Mouse (Mus musculus) WW6 (cell line): ENCODE results near the gene Zfp239.
"Not testable (repeated sequence)": the region's sequence is repeated elsewhere in the genome, so short reads cannot be mapped to it uniquely, and the experiment has no call there.

Experiments
- DNase-seq: peaks from one replicate; pipeline ENCODE4 v3.0.0-alpha.2; 2013; ENCODE audit warnings: low read depth, low spot score

The Zfp239 gene

DNA sequence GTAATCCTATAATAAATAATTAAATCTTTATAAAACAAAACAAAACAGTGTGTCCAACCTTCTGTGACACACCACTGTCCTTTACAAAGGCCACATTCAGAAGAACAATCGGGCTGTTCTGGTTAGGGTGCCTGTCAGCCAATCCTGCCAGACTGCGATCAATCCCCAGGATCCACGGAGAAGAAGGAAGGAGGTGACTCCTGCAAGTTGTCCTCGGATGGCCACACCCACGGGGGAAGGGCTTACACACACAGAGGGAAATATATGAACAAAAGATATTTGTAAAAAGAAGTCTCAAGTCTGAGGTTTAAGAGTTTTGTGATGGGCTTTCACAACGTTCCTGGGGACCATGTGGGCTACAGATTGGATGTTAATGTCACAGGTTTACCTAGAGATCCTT, at the start of gene Zfp239:
Zfp239 (plus strand) TSS at position 253 of the 400 bp plus-strand sequence.
- DNase-seq, result no peak

DNA sequence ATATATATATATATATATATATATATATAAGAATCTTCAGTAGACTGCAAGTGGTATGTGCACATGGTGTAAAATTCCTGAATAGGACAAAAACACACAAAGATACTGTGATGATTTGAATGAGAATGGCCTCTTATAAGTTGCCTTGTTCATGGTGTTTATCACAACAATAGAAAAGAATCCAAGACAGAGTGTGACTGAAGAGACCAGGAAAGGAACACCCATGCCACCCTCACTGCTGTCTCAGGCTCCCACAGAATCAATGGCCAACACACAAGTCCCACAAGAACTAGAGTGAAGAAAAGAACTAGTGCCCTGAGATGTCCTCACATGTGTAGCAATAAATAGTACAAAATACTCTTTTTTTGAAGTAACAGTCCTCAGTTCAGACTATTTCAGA, 47.2 kb upstream of the Zfp239 start:
- no peak for DNase-seq

DNA sequence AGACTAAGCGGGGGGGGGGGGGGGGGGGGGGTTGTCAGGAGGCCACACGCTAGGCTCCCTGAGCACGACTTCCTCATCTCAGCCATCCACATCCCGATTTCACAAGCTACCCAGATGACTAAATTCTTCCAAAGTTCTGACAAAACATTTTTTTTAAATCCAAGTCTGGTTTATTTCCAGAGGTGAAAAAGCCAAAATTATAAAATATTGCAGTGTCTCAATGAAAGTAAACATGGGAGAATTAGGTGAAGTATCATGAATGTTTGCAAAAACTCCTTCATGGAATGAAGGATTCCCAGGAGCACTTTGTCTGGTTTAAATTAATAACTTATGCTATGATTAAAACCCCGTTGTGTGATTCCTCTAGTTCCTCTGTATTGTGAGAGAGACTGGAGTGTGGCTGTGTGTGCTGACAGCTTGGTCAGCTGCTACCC, 44.8 kb upstream of the Zfp239 start:
- DNase-seq, result no peak

DNA sequence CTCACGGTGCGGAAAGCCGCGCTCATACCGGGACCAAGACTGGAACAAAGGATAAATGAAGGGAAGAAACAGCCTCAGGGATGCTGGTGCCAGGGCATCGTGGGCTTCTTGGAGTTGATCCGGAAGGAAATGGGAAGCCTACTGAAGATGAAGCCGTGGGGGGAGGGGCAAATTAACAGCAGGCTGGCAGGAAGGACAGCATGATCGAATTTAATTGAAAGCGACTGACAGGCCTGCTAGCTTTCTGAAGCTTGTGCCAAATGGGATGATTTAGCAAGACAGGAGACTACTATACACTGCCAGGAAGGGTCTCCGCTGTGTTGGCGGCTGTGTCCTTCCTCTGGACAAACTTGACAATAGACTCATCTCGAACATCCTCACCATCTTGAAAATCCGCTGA, 41.6 kb upstream of the Zfp239 start:
- no peak for DNase-seq

DNA sequence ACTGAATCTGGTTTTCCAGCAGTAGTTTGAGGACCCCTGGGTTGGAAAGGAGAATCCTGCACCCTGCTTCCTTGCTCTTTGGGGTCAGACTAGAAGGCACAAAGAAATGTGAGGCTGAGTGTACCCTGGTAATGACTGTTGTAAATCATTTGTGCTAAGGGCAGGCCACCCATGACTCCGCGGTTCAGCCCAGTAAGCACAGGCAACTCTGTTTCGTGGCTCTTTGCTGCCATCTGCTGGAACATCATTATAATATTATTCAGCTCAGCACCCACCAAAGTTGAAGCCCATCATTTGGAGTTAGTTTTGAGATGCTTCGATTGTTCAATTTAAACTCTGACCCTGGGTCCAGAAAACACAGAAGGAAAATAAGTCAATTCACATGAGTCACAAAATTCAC, 36.5 kb upstream of the Zfp239 start:
- peak; percentile 42 for DNase-seq

DNA sequence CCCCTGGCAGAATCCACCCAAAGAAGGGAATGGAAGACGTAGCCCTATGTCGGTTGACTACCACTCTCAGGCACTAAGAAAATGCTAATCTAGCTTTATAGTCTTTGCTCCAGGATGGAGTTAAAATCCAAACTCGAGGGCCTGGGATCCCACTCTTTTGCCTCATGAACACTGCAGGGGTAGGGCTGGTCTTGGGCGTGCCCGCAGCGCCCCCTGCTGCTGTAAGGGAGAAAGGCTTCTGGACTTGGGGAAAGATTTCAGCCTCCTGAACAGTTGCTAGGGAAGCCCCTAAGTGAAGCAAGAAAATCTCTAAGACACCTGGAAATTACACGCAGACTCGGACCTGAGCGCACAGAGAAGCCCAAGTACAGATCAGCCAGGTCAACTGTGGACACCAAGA, 33.6 kb upstream of the Zfp239 start:
- peak; percentile 71 for DNase-seq

DNA sequence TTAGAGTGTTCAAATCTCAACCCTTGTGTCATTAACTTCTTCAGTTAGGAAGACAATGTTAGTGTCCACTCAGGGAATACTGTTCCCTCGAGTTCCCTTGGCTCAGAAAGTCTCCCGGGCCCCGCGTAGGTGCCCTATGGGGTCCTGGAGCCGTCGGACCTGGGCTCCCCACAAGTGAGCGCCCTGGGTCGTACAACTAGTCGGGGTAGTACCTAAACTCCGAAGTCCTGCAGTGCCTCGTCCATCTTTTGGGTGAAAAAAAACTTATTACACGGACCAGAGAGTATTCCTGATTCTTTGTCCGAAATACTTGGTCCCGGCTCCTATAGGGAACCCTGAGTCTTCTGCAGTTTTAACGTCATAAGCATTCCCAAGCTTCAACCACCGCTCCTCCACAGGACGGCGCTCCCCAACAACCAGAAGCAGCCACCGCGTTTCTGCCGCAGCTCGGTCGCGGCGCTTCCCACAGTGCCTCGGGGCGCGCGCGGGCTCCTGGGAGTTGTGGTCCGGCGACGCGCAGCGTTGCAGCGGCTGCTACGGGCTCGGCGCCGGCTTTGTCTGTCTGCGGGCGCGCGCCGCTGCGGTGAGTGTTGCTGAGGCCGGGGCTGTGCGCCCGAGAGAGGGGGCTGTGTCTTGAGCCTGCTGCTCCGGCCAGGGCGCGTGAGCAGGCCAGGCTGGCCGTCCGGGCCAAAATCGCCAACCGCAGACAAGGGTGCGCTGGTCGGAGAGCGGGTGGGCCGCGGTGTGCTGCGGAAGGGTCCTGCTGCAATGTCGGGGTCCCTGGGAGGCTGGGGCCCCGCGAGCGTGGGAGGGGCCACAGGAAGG, 21.0 kb upstream of the Zfp239 start, which contains the start of gene Zfp637:
Zfp637 (plus strand) TSS at position 495 of the 825 bp plus-strand sequence.
- DNase-seq, result peak; percentile 93

DNA sequence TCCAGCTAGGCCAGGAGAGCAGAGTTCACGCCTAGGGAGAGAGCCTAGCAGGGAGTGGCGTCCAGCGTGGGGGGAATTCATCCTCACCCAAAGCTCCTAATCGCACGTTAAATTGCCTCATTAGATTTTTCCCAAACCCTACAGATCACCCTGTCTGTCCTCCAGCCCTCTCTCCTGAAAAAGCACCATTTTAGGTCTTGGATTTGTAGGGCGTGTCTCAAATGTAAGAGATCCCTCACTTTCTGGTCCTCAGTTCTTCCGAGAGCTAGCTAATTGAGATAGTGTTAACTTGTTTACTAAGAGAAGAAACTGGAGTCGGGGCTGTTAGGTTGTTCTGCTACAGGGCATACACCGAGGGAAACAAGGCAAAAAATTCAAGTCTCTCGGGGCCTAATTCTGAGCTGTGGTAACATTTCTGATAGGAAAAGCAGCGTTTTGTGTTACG, 20.4 kb upstream of the Zfp239 start:
- no peak for DNase-seq

DNA sequence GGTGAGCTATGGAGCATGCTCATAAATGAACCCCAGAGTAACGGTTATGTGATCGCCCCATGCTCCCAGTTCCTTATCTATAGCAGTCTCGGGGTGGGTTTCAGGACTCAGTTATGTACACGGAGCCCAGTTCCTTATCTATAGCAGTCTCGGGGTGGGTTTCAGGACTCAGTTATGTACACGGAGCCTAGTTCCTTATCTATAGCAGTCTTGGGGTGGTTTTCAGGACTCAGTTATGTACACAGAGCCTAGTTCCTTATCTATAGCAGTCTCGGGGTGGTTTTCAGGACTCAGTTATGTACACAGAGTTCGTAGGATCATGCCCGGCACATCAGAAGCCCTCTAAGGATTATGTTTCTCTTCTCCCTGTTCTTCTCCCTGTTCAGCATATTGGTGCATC, 17.3 kb upstream of the Zfp239 start:
- no peak for DNase-seq

DNA sequence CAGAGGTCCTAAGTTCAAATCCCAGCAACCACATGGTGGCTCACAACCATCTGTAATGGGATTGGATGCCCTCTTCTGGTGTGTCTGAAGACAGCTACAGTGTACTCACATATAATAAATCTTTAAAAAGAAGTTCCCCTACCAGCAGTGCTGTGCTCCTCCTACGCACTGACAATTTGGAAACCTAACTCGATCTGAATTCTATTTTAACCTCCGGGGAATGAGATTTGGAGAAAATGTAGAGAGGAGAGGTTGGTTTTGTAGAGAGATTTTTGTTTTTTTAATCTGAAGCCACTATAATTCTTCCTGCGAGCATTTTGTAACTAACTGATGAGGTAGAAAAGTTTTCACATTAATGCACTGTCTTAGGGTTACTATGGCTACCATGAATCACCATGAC, 15.2 kb upstream of the Zfp239 start:
- DNase-seq, result not testable (repeated sequence)

DNA sequence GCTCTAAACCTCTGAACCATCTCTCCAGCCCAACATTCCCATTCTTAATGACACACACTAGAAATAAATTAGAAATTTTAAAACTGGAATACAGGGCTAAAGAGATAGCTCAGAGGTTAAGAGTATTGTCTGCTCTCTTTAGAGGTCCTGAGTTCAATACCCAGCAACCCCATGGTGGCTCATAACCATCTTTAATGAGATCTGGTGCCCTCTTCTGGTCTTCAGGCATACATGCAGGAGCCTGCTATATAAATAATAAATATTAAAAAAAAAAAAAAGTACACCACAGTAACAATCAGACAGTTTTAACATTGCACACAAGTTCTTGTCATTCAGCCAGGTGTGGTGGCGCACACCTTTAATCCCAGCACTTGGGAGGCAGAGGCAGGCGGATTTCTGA, 14.1 kb upstream of the Zfp239 start:
- DNase-seq, result no peak

DNA sequence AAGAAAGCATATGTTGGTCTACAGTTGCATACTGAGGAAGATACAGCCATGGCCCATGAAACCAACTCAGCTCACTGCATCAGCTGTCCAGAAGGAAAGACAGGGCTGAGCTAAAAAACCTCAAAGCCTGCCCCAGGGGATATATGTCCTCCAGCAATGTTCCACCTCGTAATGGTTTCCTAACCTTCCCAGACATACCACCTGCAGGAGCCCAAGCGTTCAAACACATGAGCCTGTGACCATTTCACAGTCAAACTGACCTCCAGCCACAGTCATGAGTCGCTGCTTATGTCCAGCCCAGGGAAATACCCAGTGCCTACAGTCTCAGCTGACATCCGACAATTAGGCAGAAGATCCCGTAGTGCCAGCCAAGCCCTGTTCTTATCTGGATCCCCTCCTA, 13.3 kb upstream of the Zfp239 start:
- no peak for DNase-seq

DNA sequence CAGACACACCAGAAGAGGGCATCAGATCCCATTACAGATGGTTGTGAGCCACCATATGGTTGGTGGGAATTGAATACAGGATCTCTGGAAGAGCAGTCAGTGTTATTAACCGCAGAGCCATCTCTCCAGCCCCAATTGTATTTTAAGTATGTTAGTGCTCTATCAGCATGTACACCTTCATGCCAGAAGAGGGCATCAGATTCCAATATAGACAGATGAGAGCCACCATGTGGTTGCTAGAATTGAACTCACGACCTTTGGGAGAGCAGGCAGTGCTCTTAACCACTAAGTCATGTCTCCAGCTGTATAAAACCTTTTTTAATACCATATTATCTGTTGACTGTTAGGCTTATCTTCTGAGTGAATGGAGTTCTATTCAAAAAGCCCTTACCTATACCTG, 10.2 kb upstream of the Zfp239 start:
- no peak for DNase-seq

DNA sequence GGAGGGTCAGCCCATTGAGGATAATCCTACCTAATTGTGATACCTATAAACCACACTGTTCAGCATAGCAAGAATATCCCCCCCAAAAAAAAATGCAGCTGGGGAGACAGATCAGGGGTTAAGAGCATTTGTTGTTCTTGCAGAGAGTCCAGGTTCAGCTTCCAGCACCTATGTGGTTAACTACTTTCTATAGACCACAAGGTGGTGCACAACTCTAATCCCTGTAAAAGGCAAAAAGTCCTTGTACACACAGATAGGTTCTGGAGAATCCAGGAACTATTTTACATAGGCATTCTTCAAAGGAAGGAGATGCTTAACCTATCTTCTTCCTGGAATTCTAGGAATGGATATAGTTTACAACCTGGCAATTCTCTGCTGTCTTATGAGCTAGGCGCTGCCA, 3.9 kb upstream of the Zfp239 start:
- DNase-seq, result no peak

DNA sequence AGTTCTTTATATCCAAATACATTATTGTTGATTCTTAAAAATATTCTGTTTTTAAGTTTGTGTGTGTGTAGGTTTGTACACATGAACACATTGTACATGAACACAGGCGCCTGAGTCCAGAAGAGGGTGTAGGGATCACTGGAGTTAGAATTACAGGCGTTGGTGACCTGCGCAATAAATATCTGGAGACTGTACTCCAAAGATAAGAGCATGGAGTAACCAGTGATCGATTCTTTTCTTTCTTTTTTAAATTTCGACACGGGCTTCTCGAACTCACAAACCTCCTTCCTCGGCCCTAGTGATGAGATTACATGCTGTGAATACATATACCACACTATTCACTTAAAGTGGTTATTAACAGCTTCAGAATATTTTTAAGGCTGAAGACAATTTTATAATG, 565 bp downstream of the Zfp239 start:
- DNase-seq, result no peak

DNA sequence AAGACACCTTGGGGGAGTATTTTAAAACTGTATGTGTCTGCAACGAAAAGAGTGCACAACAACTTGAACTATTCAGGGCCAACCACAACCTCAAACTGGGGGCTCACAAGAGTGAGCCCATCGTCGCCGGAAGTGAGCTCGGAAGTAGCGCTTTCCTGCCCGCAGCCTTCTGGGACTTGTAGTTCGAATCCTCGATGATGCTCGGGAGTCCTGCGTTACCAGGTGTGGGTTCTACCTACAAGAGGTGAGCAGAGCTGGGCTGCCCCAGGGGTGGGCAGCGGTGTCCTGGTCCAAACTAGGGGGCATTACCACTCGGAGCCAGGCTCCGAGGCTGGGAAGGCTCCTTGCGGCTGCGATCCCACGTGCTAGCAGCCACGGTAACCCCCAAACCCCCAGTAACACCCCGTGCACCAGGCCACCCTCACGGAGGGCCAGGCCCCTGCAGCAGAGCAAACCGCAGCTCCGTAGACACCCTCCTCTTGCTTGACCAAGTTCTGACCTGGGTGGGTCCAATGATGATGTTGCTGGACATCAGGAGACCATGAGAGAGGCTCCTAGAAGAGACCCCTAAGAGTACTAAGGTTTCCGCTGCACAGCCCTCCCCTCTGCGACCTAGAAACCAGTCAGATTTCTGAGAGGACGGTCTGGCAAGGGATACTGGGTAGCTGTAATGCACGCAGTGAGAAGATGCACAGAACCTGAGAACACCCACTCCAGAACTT, 1.2 kb downstream of the Zfp239 start:
- DNase-seq, result peak; percentile 74

DNA sequence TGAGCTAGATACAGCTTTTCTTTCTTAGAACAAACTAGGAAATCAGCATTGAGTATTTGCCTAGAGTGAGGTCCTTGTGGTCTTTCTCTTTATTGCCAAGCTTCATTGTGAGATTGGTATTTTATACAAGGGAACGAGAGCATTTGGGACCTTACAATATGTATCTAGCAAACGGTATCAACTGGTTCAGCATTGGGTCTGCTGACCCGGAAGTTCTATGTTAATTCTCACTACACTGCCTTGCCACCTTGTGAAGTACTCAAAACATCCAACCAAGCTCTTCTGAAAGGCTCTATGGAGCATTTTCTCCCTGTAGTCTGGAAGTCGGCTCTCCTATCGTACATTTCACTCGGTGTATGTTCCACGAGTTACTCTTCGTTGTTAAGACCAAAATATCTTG, 1.9 kb downstream of the Zfp239 start:
- no peak for DNase-seq

DNA sequence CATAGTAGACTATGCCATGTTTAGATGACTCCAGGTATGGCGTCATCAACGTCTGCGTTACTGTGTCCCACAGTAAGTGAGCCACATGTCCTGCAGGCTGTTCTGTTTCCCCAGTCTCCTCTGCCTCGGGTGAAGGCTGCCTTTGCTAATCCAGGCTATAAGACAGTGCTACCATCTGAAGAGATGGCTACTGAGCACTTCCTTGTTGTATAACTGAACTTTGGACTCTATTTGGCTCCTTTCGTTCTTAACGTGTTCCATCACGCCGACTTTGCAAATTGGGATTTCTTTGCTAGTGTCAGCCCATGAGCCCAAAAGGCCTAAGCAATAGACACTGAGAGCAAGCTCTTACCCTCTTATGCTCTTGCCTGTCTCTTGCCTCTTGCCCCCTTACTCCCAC, 6.3 kb downstream of the Zfp239 start:
- DNase-seq, result no peak

DNA sequence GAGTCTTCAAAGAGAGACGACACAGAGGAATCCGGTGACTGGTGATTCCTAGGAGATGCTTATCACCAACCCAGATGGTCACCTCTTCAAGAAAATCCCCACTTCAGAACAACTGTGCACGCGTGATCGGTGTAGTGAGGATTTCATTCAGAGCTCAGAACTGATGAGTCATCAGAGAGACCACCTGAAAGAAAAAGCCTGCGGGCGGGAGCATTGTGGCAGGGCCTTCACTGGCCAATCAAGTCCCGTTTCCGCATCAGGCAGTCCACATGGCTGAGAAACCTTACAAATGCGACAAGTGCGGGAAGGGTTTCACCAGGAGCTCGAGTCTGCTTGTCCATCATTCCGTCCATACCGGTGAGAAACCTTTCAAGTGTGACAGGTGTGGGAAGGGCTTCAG, 9.1 kb downstream of the Zfp239 start:
- DNase-seq, result no peak

DNA sequence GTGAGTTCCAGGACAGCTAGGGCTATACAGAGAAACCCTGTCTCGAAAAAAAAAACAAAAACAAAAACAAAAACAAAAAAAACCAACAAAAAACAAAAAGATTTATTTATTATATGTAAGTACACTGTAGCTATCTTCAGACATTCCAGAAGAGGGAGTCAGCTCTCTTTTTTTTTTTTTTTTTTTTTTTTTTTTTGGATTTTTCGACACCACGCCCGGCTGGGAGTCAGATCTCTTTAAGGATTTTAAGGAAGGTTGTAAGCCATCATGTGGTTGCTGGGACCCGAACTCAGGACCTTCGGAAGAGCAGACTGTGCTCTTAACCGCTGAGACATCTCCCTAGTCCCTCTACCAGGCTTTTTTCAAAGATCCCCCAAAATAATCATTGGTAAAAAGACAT, 11.6 kb downstream of the Zfp239 start:
- DNase-seq, result not testable (repeated sequence)

DNA sequence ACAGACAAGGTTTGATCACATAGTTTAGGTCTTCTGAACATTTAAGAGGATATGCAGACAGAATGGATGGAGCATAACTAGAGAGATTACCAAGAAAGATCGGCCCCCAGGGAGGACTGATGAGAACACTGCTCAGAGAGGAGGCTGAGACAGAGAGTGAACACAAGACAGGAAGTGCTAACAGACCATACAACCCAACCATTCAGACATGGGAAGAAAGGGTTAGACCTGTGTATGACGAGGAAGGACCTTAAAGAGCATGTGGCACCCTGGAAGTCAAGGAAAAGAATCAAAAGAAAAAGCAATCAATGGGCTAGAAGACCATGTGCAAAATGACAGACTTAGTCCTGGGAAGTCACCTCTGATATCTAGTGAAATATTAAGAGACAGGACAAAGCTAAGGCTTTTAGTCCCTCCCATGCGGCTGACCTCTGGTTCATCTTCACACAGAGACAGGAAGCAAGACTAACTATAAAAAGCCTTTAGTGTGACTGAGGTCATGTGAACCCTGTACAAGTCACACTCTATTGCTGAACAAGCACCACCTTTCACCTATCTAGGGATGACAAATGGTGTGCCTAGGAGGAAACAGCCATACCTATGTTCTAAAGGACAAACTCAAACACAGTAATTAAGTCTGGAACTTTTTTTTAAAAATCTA, 12.9 kb downstream of the Zfp239 start:
- DNase-seq, result no peak

DNA sequence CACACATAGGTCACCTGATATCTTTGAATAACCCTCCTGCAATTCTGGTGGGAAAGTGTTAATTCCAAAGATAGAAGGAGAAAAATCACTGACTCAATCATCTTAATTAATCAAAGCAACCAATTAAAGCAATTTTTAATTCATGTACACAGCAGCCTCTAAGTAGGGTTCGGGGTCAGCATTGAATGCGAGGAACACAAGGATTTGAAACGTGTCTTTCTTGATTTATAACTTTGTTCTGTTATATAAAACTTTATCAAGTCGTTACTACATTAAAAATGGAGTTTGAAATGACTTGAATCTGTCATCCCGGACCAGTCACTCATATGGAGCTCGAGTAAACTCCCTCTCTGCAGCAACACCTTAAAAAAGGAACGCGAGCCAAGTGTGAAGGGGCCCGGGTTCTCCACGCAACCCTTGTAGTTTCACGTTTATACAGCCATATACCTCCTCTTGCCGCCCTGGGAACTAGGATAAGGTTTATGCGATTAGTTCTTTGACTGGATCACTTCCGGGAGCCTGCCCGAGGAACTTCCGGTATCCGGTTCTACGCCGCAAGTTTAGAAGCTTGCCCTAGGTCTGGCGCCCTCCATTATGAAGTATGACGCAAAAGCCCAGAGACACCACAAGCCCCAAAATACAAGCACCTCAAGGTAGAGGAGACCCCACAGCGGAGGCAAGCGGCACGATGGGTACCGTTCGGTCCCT, 17.0 kb downstream of the Zfp239 start:
- DNase-seq, result peak; percentile 84
